ENCODE assay signal across 14 mouse cellular contexts in genomic region chr1:43162394-43162793, GRCm38 (mm10). TPM values are rescaled to one million over a fixed set of nuclear protein-coding genes. Genes with fewer than 3 reads are reported as not detected.
DNase-seq lines count a peak whose midpoint lies in the region; ATAC-seq and TF ChIP-seq lines count a peak whose summit lies in the region.
"Had no signal": no experiment of that assay in that cellular context is flagged by ENCODE, and none has a peak within 500 bp of the region (broad histone marks: within the 10 kb centered on the region; RNA-seq: fewer than 3 reads in every experiment).

No protein-coding gene starts in this region.

- H3K9ac ChIP-seq in heart, postnatal 0 days (replicated peaks; ENCODE audit: low read depth, low read length): 0 out of 2 replicates have a peak overlapping the region, but pooled peaks have one; percentile 65
- H3K9ac ChIP-seq in neural tube, embryonic 13.5 days: no peak overlapping the region

- H3K4me2 ChIP-seq in heart, postnatal 0 days (ENCODE audit: low read depth, low read length): peak overlapping the region; percentile 77
- peak overlapping the region; percentile 69 for H3K4me2 ChIP-seq in neural tube, embryonic 13.5 days

- H3K27ac ChIP-seq in gastrocnemius, adult 2 months: no peak overlapping the region
- H3K27ac ChIP-seq in layer of hippocampus, adult 2 months: no peak overlapping the region
- H3K27ac ChIP-seq in heart, postnatal 0 days (ENCODE audit: low read depth): peak overlapping the region; percentile 82
- H3K27ac ChIP-seq in neural tube, embryonic 13.5 days (replicated peaks): no peak overlapping the region

- DNase-seq in gastrocnemius, adult 2 months: no peak
- DNase-seq in gastrocnemius, adult 8-10 months (ENCODE audit: low spot score in 2 of 2): no peak
- no peak for DNase-seq in layer of hippocampus, adult 2 months (ENCODE audit: low spot score in 2 of 2)
- DNase-seq in layer of hippocampus, postnatal 14 days (ENCODE audit: low spot score in 2 of 2): no peak
- no peak for DNase-seq in heart, postnatal 0 days (ENCODE audit: low spot score)
- DNase-seq in T-cell, adult 2 months (ENCODE audit: low spot score): no peak
- DNase-seq: cerebellum, postnatal 25 days; layer of hippocampus, postnatal 36 days; lung, postnatal 10 days; spleen, adult 18-20 months had no signal

- no peak for TF ChIP-seq CTCF in gastrocnemius, adult 2 months (IDR thresholded peaks at IDR 0.05)
- TF ChIP-seq CTCF in layer of hippocampus, adult 2 months (conservative IDR thresholded peaks at IDR 0.05): no peak
- TF ChIP-seq CTCF in heart, postnatal 0 days (IDR thresholded peaks at IDR 0.05; ENCODE audit: low read depth): no peak

- TF ChIP-seq EP300 in heart, postnatal 0 days (IDR thresholded peaks at IDR 0.05; ENCODE audit: low read depth): no peak

- no peaks in the 10 kb centered on the region for H3K27me3 ChIP-seq in heart, postnatal 0 days (ENCODE audit: control insufficient read depth, insufficient read depth, low read length)
- H3K27me3 ChIP-seq in neural tube, embryonic 13.5 days: peaks cover 4% of the 10 kb centered on the region; the same call in 1 of the 2 replicates
- H3K27me3 ChIP-seq: Patski had no signal

- 53% methylated on average over 3 of the region's 3 CpGs for WGBS in heart, postnatal 0 days
- WGBS in neural tube, embryonic 13.5 days: 88% methylated on average over 3 of the region's 3 CpGs

- no peaks in the 10 kb centered on the region for H3K9me3 ChIP-seq in heart, postnatal 0 days (replicated peaks; ENCODE audit: control insufficient read depth, low read length)
- no peaks in the 10 kb centered on the region for H3K9me3 ChIP-seq in neural tube, embryonic 13.5 days

- H3K4me3 ChIP-seq in gastrocnemius, adult 2 months: peak overlapping the region; percentile 88
- H3K4me3 ChIP-seq in layer of hippocampus, adult 2 months: peak overlapping the region; percentile 91
- peak overlapping the region; percentile 62 for H3K4me3 ChIP-seq in heart, postnatal 0 days (ENCODE audit: low read depth, low read length)
- peak overlapping the region; percentile 69 for H3K4me3 ChIP-seq in neural tube, embryonic 13.5 days

- intact Hi-C loops in gastrocnemius, adult 2 months (cut with DNase I): no loop called here

- peaks cover 27% of the 10 kb centered on the region for H3K36me3 ChIP-seq in heart, postnatal 0 days (replicated peaks; ENCODE audit: control insufficient read depth, insufficient read depth, low read length)
- no peaks in the 10 kb centered on the region for H3K36me3 ChIP-seq in neural tube, embryonic 13.5 days

- H3K4me1 ChIP-seq in heart, postnatal 0 days (ENCODE audit: control insufficient read depth, insufficient read depth): peaks cover 43% of the 10 kb centered on the region
- peaks cover 16% of the 10 kb centered on the region for H3K4me1 ChIP-seq in neural tube, embryonic 13.5 days (replicated peaks)

- no peak for ATAC-seq in heart, postnatal 0 days (ENCODE audit: insufficient read depth, low read depth)
- ATAC-seq in neural tube, embryonic 13.5 days (ENCODE audit: low read depth): no peak
- no peak for ATAC-seq in megakaryocyte-erythroid progenitor cell, adult 5-6 weeks (replicated peaks; ENCODE audit: low FRiP score, low TSS enrichment, poor library complexity, severe bottlenecking)

RNA-seq across cellular contexts. Expression of gene Fhl2, which starts 34.4 kb away (rescaled TPM):
- 1 to 10 TPM; 3.0 to 8.3 TPM for total RNA-seq in gastrocnemius, adult 2 months (2021)
- total RNA-seq in gastrocnemius, adult 8-10 months (2022): 1 to 10 TPM; 2.8 to 6.0 (median 3.4) TPM
- total RNA-seq in layer of hippocampus, adult 2 months (2021): 10 to 100 TPM; 33.6 to 38.6 TPM
- total RNA-seq in layer of hippocampus, postnatal 14 days (2021): 10 to 100 TPM; 43.5 to 46.4 TPM
- total RNA-seq in heart, postnatal 0 days (2014; rRNA removed; ENCODE audit: low replicate concordance): 2,555 and 2,942 TPM in 2 replicates
- 974 and 1,129 TPM in 2 replicates for polyA plus RNA-seq in heart, postnatal 0 days (2015; fragmentation: Nextera tagmentation; extraction: Ambion mirVana)
- polyA plus RNA-seq in neural tube, embryonic 13.5 days (2015; fragmentation: Nextera tagmentation; extraction: Ambion mirVana): 22.4 and 23.2 TPM in 2 replicates
- total RNA-seq in megakaryocyte-erythroid progenitor cell, adult 5-6 weeks (2014; fragmentation: Nextera tagmentation): not detected in 2 replicates
- not detected in 2 replicates for total RNA-seq in megakaryocyte-erythroid progenitor cell, adult 5-6 weeks (2017)
- total RNA-seq: hematopoietic stem cell, adult 5-6 weeks had no signal

Comparison
In these comparisons a context has a peak if more than half of its experiments do, and no peak if none do; other contexts are left out.
1. RNA of gene Fhl2, which starts 34.4 kb away (total RNA-seq): 2,555 to 2,942 TPM in heart, postnatal 0 days; 43.5 to 46.4 TPM in layer of hippocampus, postnatal 14 days, 33.6 to 38.6 TPM in layer of hippocampus, adult 2 months, 3.0 to 8.3 TPM in gastrocnemius, adult 2 months, 2.8 to 6.0 TPM in gastrocnemius, adult 8-10 months and not detected in megakaryocyte-erythroid progenitor cell, adult 5-6 weeks; every median in the first group is over 10 times any median in the second.
2. Peak in every context shown above with its lines, with median percentiles within 50 percentile points of each other: H3K4me3 ChIP-seq.